Mouse (Mus musculus) kidney, embryonic 16.5 days (tissue): ENCODE results near the gene Macrod1. TPM values are rescaled to one million over a fixed set of nuclear protein-coding genes. Genes with fewer than 3 reads are reported as not detected.
"Not testable (repeated sequence)": the region's sequence is repeated elsewhere in the genome, so short reads cannot be mapped to it uniquely, and the experiment has no call there.

Experiments
- ATAC-seq: fragments of 200-750 bp; cut with Nextera tagmentation; 2 replicates; pipeline ENCODE4 v1.8.0; 2017; ENCODE audit warnings: moderate TSS enrichment; ENCODE audit not compliant: low FRiP score, low TSS enrichment
- H3K27ac ChIP-seq: fragments of 300-500 bp; sonication (generic); 2 replicates; pipeline ENCODE4 v1.5.1; 2014; ENCODE audit warnings: low read length
- H3K27me3 ChIP-seq: fragments of 300-500 bp; sonication (generic); 2 replicates; pipeline ENCODE4 v1.6.1; 2014; ENCODE audit warnings: low read length, control low read depth, mixed read lengths; ENCODE audit not compliant: insufficient read depth
- H3K36me3 ChIP-seq: fragments of 300-500 bp; sonication (generic); 2 replicates; pipeline ENCODE4 v1.6.1; 2014; ENCODE audit warnings: low read length, control low read depth, mixed read lengths; ENCODE audit not compliant: insufficient read depth
- H3K4me1 ChIP-seq: fragments of 300-500 bp; sonication (generic); 2 replicates; pipeline ENCODE4 v1.6.1; 2014; ENCODE audit warnings: low read length, control low read depth, mixed read lengths; ENCODE audit not compliant: insufficient read depth
- H3K4me2 ChIP-seq: fragments of 300-500 bp; sonication (generic); replicated peaks from 2 replicates; pipeline ENCODE4 v1.6.1; 2014; ENCODE audit warnings: low read depth, low read length
- H3K4me3 ChIP-seq: fragments of 300-500 bp; sonication (generic); 2 replicates; pipeline ENCODE4 v1.5.1; 2014; ENCODE audit warnings: mild to moderate bottlenecking, low read length
- H3K9ac ChIP-seq: fragments of 300-500 bp; sonication (generic); replicated peaks from 2 replicates; pipeline ENCODE4 v1.6.1; 2014; ENCODE audit warnings: low read length
- H3K9me3 ChIP-seq: fragments of 300-500 bp; sonication (generic); 2 replicates; pipeline ENCODE4 v1.6.1; 2016; ENCODE audit warnings: low read length, control low read depth
- WGBS: fragments of 180-500 bp; shearing (Covaris S2); extraction: QIAGEN DNeasy Blood & Tissue Kit; methylation state at CpG from one replicate; pipeline ENCODE4 v1.1.7; 2014; 5-methylcytosine and 5-hydroxymethylcytosine counted together
- polyA plus RNA-seq: library from polyadenylated mRNA; unstranded; fragments of >200 nt; fragmentation: Nextera tagmentation; extraction: Ambion mirVana; gene quantifications from 2 replicates; pipeline ENCODE4 v1.2.1, GENCODE M21; 2015

Gene Macrod1
- polyA plus RNA-seq, 1 experiment from 2014 or later = 16.4 TPM

DNA sequence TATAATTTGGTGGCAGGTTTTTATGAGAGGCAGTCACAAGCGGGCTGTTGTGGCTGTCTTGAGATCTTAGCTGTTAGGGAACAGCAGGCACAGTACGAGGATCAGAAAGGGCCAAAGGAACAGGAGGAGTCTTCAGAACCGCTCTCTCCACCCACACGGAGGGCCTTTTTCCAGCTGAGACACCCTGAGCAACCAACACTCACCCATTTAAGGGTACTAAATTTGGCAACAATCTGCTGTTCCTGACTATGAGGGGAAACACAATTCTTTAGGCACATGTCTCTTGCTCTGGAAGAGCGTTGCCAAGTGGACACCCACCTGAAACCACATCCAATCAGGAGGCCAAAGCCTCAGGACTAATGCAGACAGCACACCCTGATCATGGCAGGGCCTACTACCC is 27.1 kb upstream of the Macrod1 start:
- 96% methylated on average over 5 of the region's 5 CpGs for WGBS
- Histone ChIP-seq H3K27me3 (no peaks in the 10 kb centered on the region), H3K27ac (no peak overlapping the region), H3K9me3 (no peaks in the 10 kb centered on the region), H3K9ac (no peak overlapping the region), H3K4me2 (no peak overlapping the region), H3K4me3 (no peak overlapping the region), H3K36me3 (peaks cover 90% of the 10 kb centered on the region), H3K4me1 (no peaks in the 10 kb centered on the region)
- ATAC-seq = no peak

- Histone ChIP-seq H3K27ac (no peak overlapping the region), H3K4me2 (no peak overlapping the region), H3K9me3 (no peaks in the 10 kb centered on the region), H3K27me3 (no peaks in the 10 kb centered on the region), H3K4me1 (peaks cover 12% of the 10 kb centered on the region; the same call in 1 of the 2 replicates), H3K36me3 (peaks cover 57% of the 10 kb centered on the region), H3K9ac (no peak overlapping the region), H3K4me3 (no peak overlapping the region)
- 92% methylated on average over 5 of the region's 5 CpGs for WGBS
- ATAC-seq = no peak
These were observed 22.6 kb upstream of the Macrod1 start for GRCm38 (mm10) chr19:7034006-7034405.

DNA sequence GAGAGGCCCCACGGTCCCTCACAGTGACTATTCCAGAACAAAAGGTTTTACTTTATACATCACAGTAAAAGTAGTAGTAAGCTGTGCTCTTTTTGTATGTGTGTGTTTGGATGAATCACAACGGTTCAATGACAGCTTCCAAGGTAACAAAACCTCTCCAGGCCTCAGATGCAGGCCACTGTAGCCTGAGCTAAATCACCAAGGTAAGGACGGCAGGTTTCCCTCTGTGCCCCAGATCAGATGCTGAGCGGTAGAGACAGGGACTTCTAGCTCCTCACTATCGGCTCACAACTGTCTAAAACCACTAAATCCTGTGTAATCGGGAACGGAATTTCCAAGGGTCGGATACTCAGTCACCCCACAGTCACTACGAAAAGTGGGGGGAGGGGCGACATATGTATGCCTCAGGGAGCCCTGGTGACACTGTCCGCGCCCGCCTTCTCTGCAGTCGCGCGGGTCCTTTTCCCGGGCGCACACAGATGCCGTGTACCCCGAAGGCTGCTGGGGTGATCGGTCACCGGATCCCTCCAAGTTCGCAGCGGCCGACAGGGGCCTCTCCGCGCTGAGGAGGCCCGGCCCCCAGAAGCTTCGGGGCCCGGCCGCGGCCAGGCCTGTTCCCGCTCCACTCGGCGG is 17.4 kb upstream of the Macrod1 start:
- Histone ChIP-seq H3K9ac (peak overlapping the region; percentile 96), H3K4me3 (peak overlapping the region; percentile 94), H3K4me2 (peak overlapping the region; percentile 88), H3K36me3 (peaks cover 11% of the 10 kb centered on the region), H3K4me1 (peaks cover 19% of the 10 kb centered on the region; the same call in 1 of the 2 replicates), H3K9me3 (no peaks in the 10 kb centered on the region), H3K27me3 (no peaks in the 10 kb centered on the region), H3K27ac (peak overlapping the region; percentile 83)
- peak; percentile 8 for ATAC-seq
- under 1% methylated on average over 35 of the region's 35 CpGs for WGBS

- peaks cover 5% of the 10 kb centered on the region for H3K36me3 ChIP-seq
- peak within 1 kb of the TSS; percentile 88 for H3K4me2 ChIP-seq
- WGBS = under 1% methylated on average over 49 of the region's 49 CpGs
- peak within 1 kb of the TSS; percentile 94 for H3K4me3 ChIP-seq
- peak within 1 kb of the TSS; percentile 91 for H3K27ac ChIP-seq
- H3K9me3 ChIP-seq = no peaks in the 10 kb centered on the region
- H3K9ac ChIP-seq = peak within 1 kb of the TSS; percentile 96
- peaks cover 19% of the 10 kb centered on the region; the same call in 1 of the 2 replicates for H3K4me1 ChIP-seq
- H3K27me3 ChIP-seq = no peaks in the 10 kb centered on the region
- peak; percentile 99 for ATAC-seq
These were observed 16.6 kb upstream of the Macrod1 start, which contains the start of gene Stip1 for GRCm38 (mm10) chr19:7039841-7040636. Stip1 (minus strand) TSS chr19:7039967.

DNA sequence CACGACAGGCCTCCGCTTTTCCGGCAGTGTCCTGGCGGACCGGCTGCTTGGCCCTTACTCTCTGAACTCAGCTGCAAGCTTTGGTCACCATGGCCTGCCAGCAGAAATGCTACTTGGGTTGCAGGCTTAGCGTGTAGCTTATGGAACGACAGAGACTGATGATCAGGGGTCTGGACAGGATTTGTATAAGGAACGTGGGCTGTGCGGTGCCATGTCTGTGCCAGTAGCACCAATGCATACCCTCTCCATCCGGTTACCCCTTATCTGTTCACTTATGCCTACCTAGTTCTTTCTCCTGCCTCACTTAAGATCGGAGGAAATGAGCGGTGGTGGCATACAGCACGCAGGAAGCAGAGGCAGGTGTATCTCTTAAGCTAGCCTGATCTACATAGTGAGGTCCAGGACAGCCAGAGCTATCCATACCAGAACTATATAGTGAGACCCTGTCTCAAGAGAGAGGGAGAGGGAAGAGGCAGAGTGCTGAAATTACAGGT is 15.9 kb upstream of the Macrod1 start:
- Histone ChIP-seq H3K9ac (peak overlapping the region; percentile 81), H3K36me3 (no peaks in the 10 kb centered on the region), H3K27me3 (no peaks in the 10 kb centered on the region), H3K27ac (peak overlapping the region; percentile 91), H3K4me2 (peak overlapping the region; percentile 72), H3K4me3 (peak overlapping the region; percentile 60), H3K9me3 (no peaks in the 10 kb centered on the region), H3K4me1 (peaks cover 19% of the 10 kb centered on the region; the same call in 1 of the 2 replicates)
- WGBS = 21% methylated on average over 13 of the region's 13 CpGs
- ATAC-seq = peak; percentile 1

- H3K27me3 ChIP-seq = no peaks in the 10 kb centered on the region
- H3K9ac ChIP-seq = peak overlapping the region; percentile 81; the same call in 1 of the 2 replicates
- peak overlapping the region; percentile 60; the same call in 1 of the 2 replicates for H3K4me3 ChIP-seq
- WGBS = 90% methylated on average over 2 of the region's 2 CpGs
- H3K27ac ChIP-seq = no peak overlapping the region
- H3K9me3 ChIP-seq = no peaks in the 10 kb centered on the region
- H3K36me3 ChIP-seq = no peaks in the 10 kb centered on the region
- ATAC-seq = no peak
- H3K4me1 ChIP-seq = peaks cover 19% of the 10 kb centered on the region; the same call in 1 of the 2 replicates
- H3K4me2 ChIP-seq = no peak overlapping the region; the same call in 1 of the 2 replicates
These were observed 15.4 kb upstream of the Macrod1 start for GRCm38 (mm10) chr19:7041171-7041570.

- H3K36me3 ChIP-seq = no peaks in the 10 kb centered on the region
- no peak overlapping the region for H3K27ac ChIP-seq
- ATAC-seq = no peak
- no peak overlapping the region for H3K4me3 ChIP-seq
- H3K27me3 ChIP-seq = no peaks in the 10 kb centered on the region
- no peaks in the 10 kb centered on the region for H3K9me3 ChIP-seq
- WGBS = 51% methylated on average over 4 of the region's 4 CpGs
- H3K4me2 ChIP-seq = no peak overlapping the region
- H3K4me1 ChIP-seq = peaks cover 5% of the 10 kb centered on the region; the same call in 1 of the 2 replicates
- H3K9ac ChIP-seq = no peak overlapping the region
These were observed 12.3 kb upstream of the Macrod1 start for GRCm38 (mm10) chr19:7044279-7044678.

DNA sequence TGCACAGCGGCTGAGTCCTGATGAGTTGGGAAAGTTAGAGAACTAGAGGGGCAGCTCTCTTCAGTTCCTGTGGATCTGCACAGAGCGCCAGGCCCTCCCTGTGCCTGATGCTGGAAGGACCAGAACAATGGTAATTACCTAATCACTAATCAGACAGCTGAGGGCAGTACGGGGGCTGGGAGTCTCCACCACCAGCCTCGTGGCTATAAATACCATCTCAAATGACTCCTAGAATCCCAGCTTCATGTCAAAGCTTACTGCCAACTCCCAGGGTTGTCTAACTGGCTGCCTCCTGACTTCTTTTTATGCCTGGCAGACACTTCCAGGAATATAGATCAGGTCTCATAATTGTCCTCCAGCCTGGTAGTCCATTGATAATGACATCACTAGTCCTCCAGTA is 11.9 kb upstream of the Macrod1 start:
- WGBS = 24% methylated on average over 4 of the region's 4 CpGs
- Histone ChIP-seq H3K9ac (no peak overlapping the region), H3K9me3 (no peaks in the 10 kb centered on the region), H3K36me3 (no peaks in the 10 kb centered on the region), H3K4me3 (no peak overlapping the region), H3K27ac (no peak overlapping the region), H3K4me1 (peaks cover 5% of the 10 kb centered on the region; the same call in 1 of the 2 replicates), H3K27me3 (no peaks in the 10 kb centered on the region), H3K4me2 (no peak overlapping the region)
- no peak for ATAC-seq

GRCm38 (mm10) chr19:7053382-7053781 is 3.2 kb upstream of the Macrod1 start:
- not testable (repeated sequence) for H3K9me3 ChIP-seq, H3K27me3 ChIP-seq, ATAC-seq, H3K9ac ChIP-seq, H3K36me3 ChIP-seq, H3K4me3 ChIP-seq, H3K27ac ChIP-seq, H3K4me2 ChIP-seq
- 77% methylated on average over 4 of the region's 4 CpGs for WGBS
- H3K4me1 ChIP-seq = peaks cover 29% of the 10 kb centered on the region
